Mouse (Mus musculus) retina, postnatal 1 day (tissue): ENCODE results near the gene Minpp1.
"Not testable (repeated sequence)": the region's sequence is repeated elsewhere in the genome, so short reads cannot be mapped to it uniquely, and the experiment has no call there.

Experiments used
- DNase-seq: peaks from one replicate; pipeline ENCODE4 v3.0.0-alpha.2; 2012

Minpp1 gene

GRCm38 (mm10) chr19:32485681-32486105 lies at the start of gene Minpp1:
TSS of gene Minpp1 (plus strand) at chr19:32485769.
- DNase-seq = peak; percentile 91

DNA sequence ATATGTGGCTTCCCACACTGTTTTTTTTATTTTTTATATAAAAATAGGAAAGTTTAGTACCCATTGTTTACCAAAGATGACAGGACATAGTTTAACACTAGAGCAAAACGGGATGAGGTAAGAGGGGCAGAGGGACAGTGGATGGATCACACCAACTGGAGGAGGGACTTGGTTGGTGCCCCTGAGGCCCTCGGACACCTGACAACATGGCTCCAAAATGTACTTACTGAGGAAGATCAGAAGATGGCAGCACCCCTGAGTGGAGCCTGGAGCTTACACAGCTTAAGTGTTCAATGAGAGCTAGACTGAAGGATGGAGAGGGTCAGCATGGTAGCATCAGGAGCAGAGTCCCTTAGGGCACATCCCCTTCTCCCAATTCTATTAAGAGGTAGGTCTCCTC lies 46.2 kb upstream of the Minpp1 start:
- DNase-seq = no peak

DNA sequence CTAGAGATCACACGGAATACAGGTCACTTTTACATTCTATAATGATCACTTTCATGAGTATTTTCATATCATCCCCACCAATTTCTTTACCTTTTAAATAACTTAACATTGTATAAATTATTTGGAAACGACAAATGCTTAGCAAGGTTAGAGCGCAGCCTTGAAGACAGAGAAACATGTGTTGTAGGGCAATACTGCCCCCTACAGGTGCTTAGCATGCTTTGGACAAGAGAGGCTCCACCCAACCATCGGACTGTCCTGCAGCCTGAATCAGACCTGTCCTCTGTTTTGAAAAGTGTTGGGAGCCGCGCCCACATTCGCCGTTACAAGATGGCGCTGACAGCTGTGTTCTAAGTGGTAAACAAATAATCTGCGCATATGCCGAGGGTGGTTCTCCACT lies 44.0 kb upstream of the Minpp1 start:
- no peak for DNase-seq

DNA sequence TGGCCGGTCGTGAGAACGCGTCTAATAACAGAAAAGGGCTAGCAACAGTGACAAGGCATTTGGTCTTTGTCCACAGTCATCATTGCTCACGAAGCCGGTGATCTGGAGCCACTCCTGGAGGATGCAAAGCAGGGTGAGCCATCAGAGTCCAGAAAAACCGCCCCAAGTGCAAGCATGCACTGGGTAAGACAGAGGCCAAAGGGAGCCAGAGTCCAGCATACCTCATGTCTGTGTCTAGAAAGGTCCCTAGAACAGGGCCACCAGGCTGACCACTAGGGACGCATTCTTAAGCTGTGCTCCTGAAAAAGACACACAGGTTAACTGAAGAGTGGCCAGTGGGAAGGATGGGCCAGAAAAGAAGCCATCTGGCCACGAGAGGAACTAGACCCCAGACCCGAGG lies 36.6 kb upstream of the Minpp1 start:
- DNase-seq = no peak

DNA sequence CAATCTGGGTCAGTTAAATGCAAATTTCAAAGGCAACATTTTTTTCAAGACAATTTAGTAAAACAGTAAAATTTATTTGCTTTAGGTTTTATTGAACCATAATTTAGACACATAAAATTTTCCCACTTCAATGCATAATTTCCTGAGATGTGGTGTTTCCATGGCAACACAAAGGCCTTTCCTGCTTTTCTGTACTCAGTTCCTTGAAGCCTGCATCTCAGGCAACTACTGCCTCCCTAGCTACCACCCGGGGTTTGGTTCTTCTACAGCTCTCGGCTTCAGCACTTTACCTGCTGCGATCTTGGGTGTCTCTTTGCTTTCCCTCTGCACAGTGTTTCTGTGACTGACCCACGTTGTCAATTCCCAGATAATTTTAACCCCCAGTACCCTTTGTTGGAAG lies 33.3 kb upstream of the Minpp1 start:
- no peak for DNase-seq

GRCm38 (mm10) chr19:32456744-32457143 lies 28.8 kb upstream of the Minpp1 start:
- no peak for DNase-seq

DNA sequence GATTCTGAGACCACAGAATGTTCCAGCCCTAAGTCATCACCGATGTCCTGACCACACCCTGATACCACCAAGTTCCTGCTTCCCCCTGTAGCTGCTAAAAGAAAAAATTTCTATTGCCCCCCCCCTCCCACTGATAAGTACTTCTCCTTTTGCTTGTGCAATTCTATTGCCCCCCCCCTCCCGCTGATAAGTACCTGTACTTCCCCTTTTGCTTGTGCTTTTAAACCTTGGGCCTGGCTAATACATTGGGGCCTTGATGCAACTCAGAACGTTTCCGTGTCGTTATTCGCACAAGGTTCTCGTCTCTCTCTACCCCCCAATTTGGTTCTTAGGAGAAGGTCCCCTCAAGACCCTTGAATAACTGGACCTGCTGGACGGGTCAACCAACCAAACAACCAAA lies 27.9 kb upstream of the Minpp1 start:
- not testable (repeated sequence) for DNase-seq

DNA sequence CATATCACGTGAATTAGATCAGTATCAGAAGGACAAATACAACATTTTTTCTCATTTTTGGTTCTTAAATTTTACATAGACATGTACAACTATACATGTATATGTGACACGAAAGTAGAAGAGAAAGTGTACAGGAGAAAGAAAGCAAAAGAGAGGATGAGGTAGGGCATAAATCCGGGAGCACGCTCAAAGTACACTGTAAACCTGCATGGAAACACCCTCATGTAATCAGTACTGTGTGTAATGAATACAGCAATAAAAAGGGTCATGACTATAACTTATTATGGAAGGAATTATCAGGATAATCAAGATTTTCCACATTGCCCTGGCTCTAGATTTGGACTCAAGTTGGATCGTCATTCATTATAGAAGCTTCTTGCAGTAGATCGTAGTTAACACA lies 22.5 kb upstream of the Minpp1 start:
- DNase-seq = no peak

GRCm38 (mm10) chr19:32465228-32465627 lies 20.3 kb upstream of the Minpp1 start:
- DNase-seq = no peak

- no peak for DNase-seq
Measured at GRCm38 (mm10) chr19:32466478-32466877, 19.1 kb upstream of the Minpp1 start, which contains the start of gene Rpl9-ps6. TSS of gene Rpl9-ps6 (minus strand) at chr19:32466578.

- DNase-seq = no peak
Measured at GRCm38 (mm10) chr19:32467325-32467724, 18.2 kb upstream of the Minpp1 start.

DNA sequence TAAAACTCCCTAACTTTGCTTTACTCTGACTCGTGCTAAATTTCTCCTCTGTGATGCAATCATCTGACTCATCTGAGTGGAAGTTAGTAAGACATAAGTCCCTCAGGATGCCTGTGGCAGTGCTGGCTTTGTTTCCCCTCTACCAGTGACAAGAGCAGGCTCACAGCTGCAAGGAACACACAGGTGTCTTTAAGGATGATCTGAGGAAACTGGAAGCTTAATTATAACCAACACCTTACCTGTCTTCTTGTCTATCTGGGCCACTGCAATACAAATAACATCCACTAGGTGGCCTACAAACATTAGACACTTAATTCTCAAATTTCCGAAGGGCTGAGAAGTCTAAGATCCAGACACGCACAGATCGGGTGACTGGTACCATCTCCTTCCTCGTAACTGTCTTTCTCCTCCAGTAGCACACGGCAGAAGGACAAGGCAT lies 15.5 kb upstream of the Minpp1 start:
- peak; percentile 76 for DNase-seq

GRCm38 (mm10) chr19:32470570-32471263 lies 14.9 kb upstream of the Minpp1 start:
- DNase-seq = no peak

GRCm38 (mm10) chr19:32476016-32476711 lies 9.4 kb upstream of the Minpp1 start:
- DNase-seq = no peak

GRCm38 (mm10) chr19:32476712-32477052 lies 8.9 kb upstream of the Minpp1 start:
- no peak for DNase-seq

GRCm38 (mm10) chr19:32480255-32480654 lies 5.3 kb upstream of the Minpp1 start:
- DNase-seq = no peak

GRCm38 (mm10) chr19:32480791-32481442 lies 4.7 kb upstream of the Minpp1 start:
- DNase-seq = no peak

GRCm38 (mm10) chr19:32481511-32481910 lies 4.1 kb upstream of the Minpp1 start:
- DNase-seq = no peak

GRCm38 (mm10) chr19:32484941-32485660 lies 468 bp upstream of the Minpp1 start:
- DNase-seq = peak; percentile 9

GRCm38 (mm10) chr19:32486106-32486724 lies 646 bp downstream of the Minpp1 start:
- peak; percentile 71 for DNase-seq

DNA sequence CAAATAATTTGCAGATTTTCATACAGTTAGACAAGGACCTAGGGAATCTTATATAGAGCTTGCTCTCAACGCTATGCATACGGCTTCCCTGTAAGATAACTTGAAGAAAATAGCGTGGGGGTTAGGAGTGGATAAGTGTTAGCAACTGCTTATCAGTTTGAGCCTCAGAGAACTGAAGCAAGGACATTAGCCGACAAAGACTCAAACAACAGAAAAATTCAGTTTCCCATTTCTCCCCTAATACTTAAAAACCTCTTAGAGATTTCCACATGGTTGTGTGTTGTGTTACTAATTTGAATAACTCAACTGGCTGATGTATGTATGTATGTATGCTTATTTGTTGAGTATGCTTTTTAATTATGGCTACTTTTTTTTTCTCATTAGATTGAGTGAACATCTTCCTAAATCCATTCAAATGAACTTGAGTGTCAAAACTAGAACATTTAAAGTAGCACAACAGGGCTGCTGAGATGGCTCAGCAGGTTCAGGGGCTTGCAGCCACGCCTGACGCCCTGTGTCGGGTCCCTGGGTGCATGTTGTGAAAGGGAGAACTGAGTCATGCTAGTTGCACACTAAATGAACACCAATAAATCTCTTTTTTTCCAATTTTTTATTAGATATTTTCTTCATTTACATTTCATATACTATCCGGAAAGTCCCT lies 2.2 kb downstream of the Minpp1 start:
- DNase-seq = no peak

GRCm38 (mm10) chr19:32489166-32489895 lies 3.8 kb downstream of the Minpp1 start:
- DNase-seq = no peak
